Mouse (Mus musculus): Measurements from ENCODE around the gene Arid5b. TPM values are rescaled to one million over a fixed set of nuclear protein-coding genes. Genes with fewer than 3 reads are reported as not detected.

Arid5b gene
- polyA plus RNA-seq, 1 experiment from 2014 or later: 34.0 TPM

- Histone ChIP-seq H3K36me3 (ENCODE audit: insufficient read depth, low read length) (no peaks in the 10 kb centered on the region), H3K4me3 (ENCODE audit: low read length) (no peak overlapping the region), H3K9me3 (ENCODE audit: low read length) (no peaks in the 10 kb centered on the region), H3K27ac (ENCODE audit: low read length) (no peak overlapping the region), H3K9ac (replicated peaks; ENCODE audit: low read length) (no peak overlapping the region), H3K27me3 (ENCODE audit: insufficient read depth, low read length) (no peaks in the 10 kb centered on the region), H3K4me2 (replicated peaks; ENCODE audit: low read depth, low read length) (no peak overlapping the region), H3K4me1 (ENCODE audit: insufficient read depth, low read length) (no peaks in the 10 kb centered on the region)
- no peak for ATAC-seq (ENCODE audit: low FRiP score, low TSS enrichment)
- WGBS: 91% methylated on average over 14 of the region's 14 CpGs
These were observed 227.1 kb downstream of the Arid5b start for GRCm38 (mm10) chr10:68051316-68051933.

- Histone ChIP-seq H3K27ac (ENCODE audit: low read length) (no peak overlapping the region), H3K4me1 (ENCODE audit: insufficient read depth, low read length) (no peaks in the 10 kb centered on the region), H3K36me3 (ENCODE audit: insufficient read depth, low read length) (no peaks in the 10 kb centered on the region), H3K9ac (replicated peaks; ENCODE audit: low read length) (no peak overlapping the region), H3K27me3 (ENCODE audit: insufficient read depth, low read length) (no peaks in the 10 kb centered on the region), H3K4me3 (ENCODE audit: low read length) (no peak overlapping the region), H3K9me3 (ENCODE audit: low read length) (no peaks in the 10 kb centered on the region), H3K4me2 (replicated peaks; ENCODE audit: low read depth, low read length) (no peak overlapping the region)
- 94% methylated on average over 13 of the region's 13 CpGs for WGBS
- no peak for ATAC-seq (ENCODE audit: low FRiP score, low TSS enrichment)
These were observed 227.7 kb downstream of the Arid5b start for GRCm38 (mm10) chr10:68050882-68051281.

GRCm38 (mm10) chr10:68048641-68049305 lies 229.8 kb downstream of the Arid5b start:
- no peaks in the 10 kb centered on the region for H3K9me3 ChIP-seq (ENCODE audit: low read length)
- WGBS: 84% methylated on average over 8 of the region's 8 CpGs
- H3K4me1 ChIP-seq (ENCODE audit: insufficient read depth, low read length): no peaks in the 10 kb centered on the region

GRCm38 (mm10) chr10:68044864-68045263 lies 233.7 kb downstream of the Arid5b start:
- H3K4me2 ChIP-seq (replicated peaks; ENCODE audit: low read depth, low read length): no peak overlapping the region
- no peak for ATAC-seq (ENCODE audit: low FRiP score, low TSS enrichment)
- H3K27ac ChIP-seq (ENCODE audit: low read length): no peak overlapping the region
- H3K9ac ChIP-seq (replicated peaks; ENCODE audit: low read length): no peak overlapping the region
- H3K4me1 ChIP-seq (ENCODE audit: insufficient read depth, low read length): no peaks in the 10 kb centered on the region
- peaks cover 8% of the 10 kb centered on the region; the same call in 1 of the 2 replicates for H3K36me3 ChIP-seq (ENCODE audit: insufficient read depth, low read length)
- WGBS: 95% methylated on average over 8 of the region's 8 CpGs
- H3K27me3 ChIP-seq (ENCODE audit: insufficient read depth, low read length): no peaks in the 10 kb centered on the region
- H3K9me3 ChIP-seq (ENCODE audit: low read length): no peaks in the 10 kb centered on the region
- no peak overlapping the region for H3K4me3 ChIP-seq (ENCODE audit: low read length)

More at GRCm38 (mm10) chr10:68048641-68049305, 229.8 kb downstream of the Arid5b start:
- Histone ChIP-seq H3K9ac (replicated peaks; ENCODE audit: low read length) (no peak overlapping the region), H3K4me3 (ENCODE audit: low read length) (no peak overlapping the region), H3K27ac (ENCODE audit: low read length) (no peak overlapping the region), H3K4me2 (replicated peaks; ENCODE audit: low read depth, low read length) (no peak overlapping the region), H3K36me3 (ENCODE audit: insufficient read depth, low read length) (no peaks in the 10 kb centered on the region), H3K27me3 (ENCODE audit: insufficient read depth, low read length) (no peaks in the 10 kb centered on the region)
- no peak for ATAC-seq (ENCODE audit: low FRiP score, low TSS enrichment)

- H3K9ac ChIP-seq (replicated peaks; ENCODE audit: low read length): no peak overlapping the region
- no peaks in the 10 kb centered on the region for H3K27me3 ChIP-seq (ENCODE audit: insufficient read depth, low read length)
- 41% methylated on average over 6 of the region's 6 CpGs for WGBS
- H3K9me3 ChIP-seq (ENCODE audit: low read length): no peaks in the 10 kb centered on the region
- H3K27ac ChIP-seq (ENCODE audit: low read length): no peak overlapping the region
- peaks cover 8% of the 10 kb centered on the region; the same call in 1 of the 2 replicates for H3K36me3 ChIP-seq (ENCODE audit: insufficient read depth, low read length)
- no peaks in the 10 kb centered on the region for H3K4me1 ChIP-seq (ENCODE audit: insufficient read depth, low read length)
- no peak for ATAC-seq (ENCODE audit: low FRiP score, low TSS enrichment)
- H3K4me3 ChIP-seq (ENCODE audit: low read length): no peak overlapping the region
- H3K4me2 ChIP-seq (replicated peaks; ENCODE audit: low read depth, low read length): no peak overlapping the region
These were observed 234.6 kb downstream of the Arid5b start for GRCm38 (mm10) chr10:68043973-68044372.
